Mouse (Mus musculus) megakaryocyte, embryonic 14.5 days (primary cell): ENCODE results near the gene Gab2. TPM values are rescaled to one million over a fixed set of nuclear protein-coding genes. Genes with fewer than 3 reads are reported as not detected.
A peak's percentile ranks its signal among the peaks of the same experiment; 100 is the strongest.

Source experiments
- H3K27me3 ChIP-seq: replicated peaks from 2 replicates; pipeline ENCODE3; 2012; ENCODE audit warnings: inconsistent platforms
- H3K36me3 ChIP-seq: replicated peaks from 2 replicates; pipeline ENCODE3; 2012; ENCODE audit warnings: low read length, inconsistent platforms, mixed read lengths
- H3K4me1 ChIP-seq: 2 replicates; pipeline ENCODE4 v1.6.1; 2012; ENCODE audit warnings: inconsistent platforms
- H3K4me3 ChIP-seq: replicated peaks from 2 replicates; pipeline ENCODE3; 2012; ENCODE audit warnings: moderate library complexity, mild to moderate bottlenecking, inconsistent platforms
- H3K9me3 ChIP-seq: 2 replicates; pipeline ENCODE4 v1.6.1; 2012; ENCODE audit warnings: inconsistent platforms
- FLI1 ChIP-seq: IDR thresholded peaks from 2 replicates; pipeline ENCODE4 v1.6.1; 2012; ENCODE audit warnings: low read length, inconsistent platforms, mixed read lengths
- GATA1 ChIP-seq: IDR thresholded peaks from 3 replicates; pipeline ENCODE4 v1.6.1; 2012; ENCODE audit warnings: mixed read lengths, low read length, inconsistent platforms, borderline replicate concordance
- polyA plus RNA-seq: library from polyadenylated mRNA; stranded (reverse); fragments of >175 nt; gene quantifications from 2 replicates; pipeline ENCODE4 v1.2.3, GENCODE M21; 2012; ENCODE audit warnings: low replicate concordance; ENCODE audit not compliant: insufficient read depth

Gene Gab2
- polyA plus RNA-seq, 1 experiment: 2.2 TPM

DNA sequence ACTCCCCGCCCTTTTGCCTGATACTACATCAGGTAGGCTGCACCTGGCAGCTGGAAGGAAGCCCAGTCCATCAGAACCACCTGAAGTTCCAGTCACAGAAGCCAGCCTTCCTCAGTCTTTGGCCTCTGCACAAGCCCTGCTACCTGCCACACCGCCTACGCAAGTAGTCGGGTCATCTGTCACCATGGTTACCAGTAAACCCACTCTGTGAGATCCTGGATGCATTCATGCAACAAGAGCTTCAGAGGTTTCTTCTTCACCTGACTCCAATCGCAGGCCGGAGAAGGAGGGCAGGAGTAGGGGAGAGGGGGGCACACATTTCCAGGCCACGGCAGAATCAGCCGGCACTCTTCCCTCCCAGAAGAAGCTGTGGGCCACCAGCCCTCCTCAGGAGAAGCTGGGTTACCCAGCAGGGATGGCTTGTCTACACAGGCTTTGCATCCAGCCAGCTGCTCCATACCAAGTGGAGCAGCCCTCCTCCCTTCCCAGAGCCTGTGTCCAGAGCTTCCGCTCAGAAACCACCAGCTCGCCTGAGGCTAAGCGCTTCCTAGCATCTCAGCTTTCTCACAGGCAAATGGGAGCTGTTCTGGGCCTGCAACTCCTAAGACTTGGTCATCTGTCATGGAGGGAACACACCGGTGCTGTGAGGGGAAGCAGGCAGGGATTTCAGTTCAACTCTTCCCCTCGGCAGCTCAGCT, 247.7 kb downstream of the Gab2 start:
- H3K9me3 ChIP-seq: peaks cover 23% of the 10 kb centered on the region
- TF ChIP-seq GATA1: no peak
- TF ChIP-seq FLI1: no peak
- peaks cover 67% of the 10 kb centered on the region for H3K27me3 ChIP-seq
- no peak overlapping the region for H3K4me3 ChIP-seq
- H3K36me3 ChIP-seq: no peaks in the 10 kb centered on the region
- peaks cover 50% of the 10 kb centered on the region for H3K4me1 ChIP-seq

- Histone ChIP-seq H3K4me3 (no peak overlapping the region), H3K27me3 (peaks cover 61% of the 10 kb centered on the region), H3K9me3 (peaks cover 23% of the 10 kb centered on the region), H3K4me1 (peaks cover 56% of the 10 kb centered on the region), H3K36me3 (peaks cover 3% of the 10 kb centered on the region)
- no peak for TF ChIP-seq GATA1
Measured at GRCm38 (mm10) chr7:97329676-97330075, 248.3 kb downstream of the Gab2 start.

GRCm38 (mm10) chr7:97330931-97331645, 249.7 kb downstream of the Gab2 start:
- H3K36me3 ChIP-seq: peaks cover 3% of the 10 kb centered on the region
- peak overlapping the region; percentile 98 for H3K4me3 ChIP-seq
- H3K9me3 ChIP-seq: peaks cover 12% of the 10 kb centered on the region
- peaks cover 47% of the 10 kb centered on the region for H3K27me3 ChIP-seq
- TF ChIP-seq FLI1: no peak
- H3K4me1 ChIP-seq: peaks cover 60% of the 10 kb centered on the region

DNA sequence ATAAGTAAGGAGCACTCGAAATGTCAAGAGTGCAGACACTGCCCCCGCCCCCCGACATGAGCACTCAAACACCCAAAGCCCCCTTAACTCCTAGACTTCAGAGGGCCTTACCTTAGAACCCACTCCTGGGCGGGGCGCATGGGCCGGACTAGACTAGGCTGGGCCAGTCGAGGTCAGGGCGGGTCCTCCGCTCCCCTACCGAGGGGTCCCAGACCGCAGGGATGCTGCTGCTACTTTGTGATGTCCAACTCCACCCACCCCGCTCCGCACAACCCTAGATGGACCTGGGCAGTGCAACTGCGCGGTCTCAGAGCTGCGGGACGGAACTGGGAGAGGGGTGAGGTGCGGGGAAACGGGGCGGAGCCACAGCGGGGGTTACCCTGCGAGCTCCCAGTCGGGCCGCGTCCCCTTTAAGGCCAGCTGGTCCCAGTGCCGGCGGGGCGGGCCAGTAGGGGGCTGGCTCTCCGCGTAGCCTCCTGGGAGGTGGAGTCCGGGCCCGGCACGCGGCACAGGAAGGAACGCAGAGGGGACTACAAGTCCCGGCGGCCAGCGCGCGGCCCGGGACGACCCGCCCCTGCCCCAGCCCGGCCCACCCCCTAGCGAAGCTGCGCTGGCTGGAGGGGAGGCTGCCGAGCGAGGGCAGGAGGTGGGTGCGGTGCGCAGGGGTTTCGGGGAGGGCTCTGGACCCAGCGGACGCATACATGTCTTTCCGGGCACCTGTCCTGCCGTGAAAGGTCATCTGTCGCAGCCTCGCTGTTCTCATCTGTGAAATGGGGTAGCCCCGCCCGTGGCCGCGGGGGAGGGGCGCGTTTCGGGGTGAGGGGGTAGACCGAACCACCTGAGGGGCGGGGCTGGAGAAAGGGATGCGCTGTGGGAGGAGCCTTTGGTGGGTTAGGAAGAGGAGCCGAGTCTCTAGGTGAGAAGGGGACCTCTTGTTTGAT, 250.6 kb downstream of the Gab2 start, which contains the start of the genes Usp35 and Kctd21:
Gene Usp35, minus strand, starts transcription at position 295 of the 941 bp plus-strand sequence.
Gene Kctd21, plus strand, starts transcription at position 602 of the 941 bp plus-strand sequence.
- peak within 1 kb of the TSS; percentile 98 for H3K4me3 ChIP-seq
- TF ChIP-seq FLI1: no peak
- TF ChIP-seq GATA1: no peak
- peaks cover 3% of the 10 kb centered on the region for H3K36me3 ChIP-seq
- H3K9me3 ChIP-seq: peaks cover 4% of the 10 kb centered on the region
- H3K4me1 ChIP-seq: peaks cover 70% of the 10 kb centered on the region
- peaks cover 37% of the 10 kb centered on the region for H3K27me3 ChIP-seq

DNA sequence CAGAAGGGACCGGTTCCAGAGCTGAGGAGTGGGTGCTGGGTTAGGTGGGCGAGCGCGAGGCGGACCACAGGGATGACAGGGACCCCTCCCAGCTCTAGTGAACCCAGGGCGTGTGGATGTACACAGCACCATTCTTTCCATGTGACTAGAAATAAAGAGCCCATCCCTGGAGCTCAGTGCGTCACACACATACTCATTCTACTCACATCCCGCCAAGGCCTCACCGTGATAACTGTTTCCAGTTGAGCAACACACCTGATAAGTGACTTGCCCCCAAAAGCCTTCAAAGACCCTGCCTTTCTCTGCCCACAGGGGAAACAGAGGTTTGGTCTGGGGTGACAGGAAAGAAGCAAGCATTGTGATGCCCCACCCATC, 251.3 kb downstream of the Gab2 start:
- Histone ChIP-seq H3K27me3 (peaks cover 31% of the 10 kb centered on the region), H3K36me3 (peaks cover 3% of the 10 kb centered on the region), H3K4me1 (peaks cover 76% of the 10 kb centered on the region), H3K4me3 (peak overlapping the region; percentile 98), H3K9me3 (no peaks in the 10 kb centered on the region)
- TF ChIP-seq FLI1 (no peak), GATA1 (no peak)

DNA sequence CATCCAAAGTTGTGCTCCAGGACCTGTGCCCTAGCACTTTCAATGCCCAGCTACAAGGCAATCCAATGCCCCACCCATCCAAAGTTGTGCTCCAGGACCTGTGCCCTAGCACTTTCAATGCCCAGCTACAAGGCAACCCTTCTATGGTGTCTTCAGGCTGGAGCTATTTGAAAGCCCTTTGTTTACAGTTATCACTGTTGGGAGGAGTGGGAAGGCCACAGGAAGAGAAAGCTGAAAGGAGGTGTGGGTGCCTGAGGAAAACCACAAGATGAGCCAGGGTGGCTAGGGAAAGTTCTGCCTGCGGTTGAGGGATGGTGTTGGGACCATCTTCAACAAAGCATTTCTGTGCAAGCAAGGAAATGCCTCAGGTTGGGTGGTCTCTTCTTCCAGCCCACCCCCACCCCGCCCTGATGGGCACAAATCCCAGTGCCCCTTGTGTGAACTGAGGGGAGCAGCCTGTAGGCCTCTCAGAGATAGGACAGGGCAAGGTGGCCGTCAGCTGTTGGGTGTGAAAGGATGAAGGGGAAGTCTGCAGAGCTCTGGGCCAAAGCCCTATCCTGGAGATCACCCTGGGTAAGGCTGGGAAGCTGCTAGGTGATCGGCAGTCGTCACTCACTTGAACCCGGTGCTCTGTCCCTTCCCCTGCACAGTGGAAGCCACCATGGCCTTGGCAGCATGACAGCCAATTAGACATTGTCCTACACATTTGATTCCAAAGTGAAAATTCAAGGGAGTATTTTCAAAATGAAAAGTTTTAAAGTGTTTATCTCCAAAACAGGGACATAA, 251.9 kb downstream of the Gab2 start:
- Histone ChIP-seq H3K9me3 (no peaks in the 10 kb centered on the region), H3K27me3 (peaks cover 26% of the 10 kb centered on the region), H3K4me3 (peak overlapping the region; percentile 81), H3K36me3 (peaks cover 3% of the 10 kb centered on the region), H3K4me1 (peaks cover 83% of the 10 kb centered on the region)
- no peak for TF ChIP-seq GATA1
- TF ChIP-seq FLI1: no peak

DNA sequence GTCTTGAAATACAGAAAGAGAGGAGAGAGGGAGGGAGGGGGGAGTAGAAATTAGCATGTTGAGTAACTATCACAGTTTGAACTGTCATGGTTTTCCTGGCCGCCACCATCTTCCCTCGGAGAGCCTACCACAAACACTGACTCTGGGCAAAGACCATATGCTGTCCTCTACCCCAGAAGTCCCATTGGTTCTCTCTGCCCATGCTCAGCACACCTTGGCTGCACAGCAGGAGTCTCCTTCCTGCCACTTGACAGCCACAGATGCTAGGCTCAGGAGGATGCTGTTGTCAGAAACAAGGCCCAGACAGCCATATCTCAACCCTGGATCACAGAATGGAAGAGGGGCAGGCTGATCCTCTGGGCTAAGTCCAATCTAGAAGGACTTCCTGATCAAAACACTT, 253.0 kb downstream of the Gab2 start:
- H3K4me3 ChIP-seq: peak overlapping the region; percentile 54
- peaks cover 89% of the 10 kb centered on the region for H3K4me1 ChIP-seq
- peaks cover 3% of the 10 kb centered on the region for H3K36me3 ChIP-seq
- peaks cover 15% of the 10 kb centered on the region for H3K27me3 ChIP-seq
- H3K9me3 ChIP-seq: no peaks in the 10 kb centered on the region
- TF ChIP-seq GATA1: no peak
- no peak for TF ChIP-seq FLI1

- H3K4me3 ChIP-seq: peak overlapping the region; percentile 83
- TF ChIP-seq GATA1: no peak; the same call in 2 of the 3 replicates
- no peaks in the 10 kb centered on the region for H3K27me3 ChIP-seq
- H3K4me1 ChIP-seq: peaks cover 73% of the 10 kb centered on the region
- H3K9me3 ChIP-seq: peaks cover 3% of the 10 kb centered on the region
- H3K36me3 ChIP-seq: peaks cover 3% of the 10 kb centered on the region
Measured at GRCm38 (mm10) chr7:97336678-97337077, 255.3 kb downstream of the Gab2 start.

DNA sequence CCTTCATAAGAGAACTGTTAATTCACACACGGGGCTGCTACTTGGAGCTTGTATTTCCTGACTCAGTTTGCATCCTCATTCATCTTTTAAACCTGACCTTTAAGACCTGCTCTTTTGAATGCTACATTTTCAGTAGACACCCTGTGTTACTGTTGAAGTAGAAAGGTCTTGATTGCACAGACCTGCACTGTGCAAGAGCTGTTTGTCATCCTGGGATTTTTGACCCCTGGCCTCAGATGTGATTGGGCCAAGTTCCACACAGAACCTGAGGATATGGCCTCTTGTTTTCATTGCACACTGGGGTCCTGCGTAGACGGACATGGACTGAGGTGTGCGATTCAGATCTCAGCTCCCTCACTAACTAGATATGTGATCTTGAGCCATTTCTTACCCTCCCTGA, 257.2 kb downstream of the Gab2 start:
- H3K4me1 ChIP-seq: peaks cover 69% of the 10 kb centered on the region
- peaks cover 3% of the 10 kb centered on the region for H3K36me3 ChIP-seq
- TF ChIP-seq FLI1 (no peak), GATA1 (no peak)
- no peak overlapping the region for H3K4me3 ChIP-seq
- H3K9me3 ChIP-seq: peaks cover 3% of the 10 kb centered on the region
- no peaks in the 10 kb centered on the region for H3K27me3 ChIP-seq
